Mouse (Mus musculus) hematopoietic multipotent progenitor cell, adult 10-12 weeks (in vitro differentiated cells): ENCODE measurements around the gene Kcne1. TPM values are rescaled to one million over a fixed set of nuclear protein-coding genes. Genes with fewer than 3 reads are reported as not detected.

Experiments used
- polyA plus RNA-seq: library from polyadenylated mRNA; stranded (reverse); fragments of >175 nt; gene quantifications from 2 replicates; pipeline ENCODE4 v1.2.3, GENCODE M21; 2012; ENCODE audit warnings: low replicate concordance

The Kcne1 gene
- polyA plus RNA-seq = not detected in 2 replicates

DNA sequence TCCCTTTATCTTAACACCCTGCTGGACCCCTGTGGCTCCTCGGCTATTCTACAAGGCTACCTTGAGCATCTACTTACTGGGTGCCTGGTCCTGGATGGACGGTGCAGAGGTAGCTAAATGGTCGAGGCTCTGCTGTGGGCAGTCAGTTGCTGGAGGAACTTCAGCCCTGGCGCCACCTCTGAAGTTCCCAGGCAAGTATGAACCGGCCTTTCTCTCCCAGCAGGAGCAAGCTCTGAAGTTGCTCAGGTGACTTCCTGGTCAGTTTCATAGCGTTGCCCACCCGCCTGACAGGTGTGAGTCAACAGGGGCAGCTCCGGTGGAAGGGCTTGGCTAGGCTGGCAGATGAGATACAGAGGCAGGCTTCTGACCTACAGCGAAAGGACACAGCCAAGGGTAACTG, at the start of gene Kcne1:
Gene Kcne1 (minus strand): TSS at position 240 of the 400 bp plus-strand sequence.

GRCm38 (mm10) chr16:92321341-92321740, 37.9 kb downstream of the Kcne1 start, which contains the start of gene Fam243:
TSS of gene Fam243 (minus strand) at chr16:92321441.

DNA sequence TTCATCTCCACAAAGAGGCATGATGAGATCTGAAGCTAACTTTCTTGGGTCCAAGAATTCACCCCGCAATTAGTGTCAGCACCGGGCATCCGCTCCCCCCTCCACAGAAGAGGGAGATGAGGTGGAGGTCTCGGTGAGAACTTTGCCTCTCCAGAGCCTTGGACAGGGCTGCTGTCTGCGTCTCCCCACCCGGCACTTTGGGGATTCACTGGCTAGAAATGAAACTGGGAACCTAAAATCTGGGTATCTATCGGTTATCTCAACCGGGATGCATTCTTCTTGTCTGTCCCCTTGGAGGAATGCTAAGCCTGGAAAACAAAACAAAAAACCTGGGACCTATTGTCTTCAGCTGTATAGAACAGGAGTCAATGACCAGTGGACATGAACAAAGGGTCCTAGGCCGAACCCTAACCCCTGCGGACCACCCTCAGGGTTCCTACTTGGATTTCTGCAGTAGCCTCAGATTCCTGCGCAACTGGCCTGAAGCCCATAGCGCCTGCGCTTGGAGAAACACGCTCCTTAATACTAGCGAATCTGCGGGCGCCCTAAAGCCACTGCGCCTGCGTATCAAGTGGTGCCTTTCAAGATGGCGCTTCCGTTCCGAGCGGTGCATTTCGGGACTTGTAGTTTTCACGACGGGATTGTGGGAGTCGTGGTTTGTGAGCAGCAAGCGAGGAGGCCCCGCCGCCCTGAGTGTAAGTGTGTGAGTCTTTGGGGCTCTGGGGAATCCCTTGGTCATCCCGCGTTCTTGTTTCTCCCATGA, 58.4 kb downstream of the Kcne1 start, which contains the start of gene Smim11:
Gene Smim11 (plus strand): TSS at position 638 of the 763 bp plus-strand sequence.

Other genes with a start within 250 kb of the Kcne1 start
- not detected in 2 replicates for gene Kcne2, start 67.1 kb downstream of the Kcne1 start, polyA plus RNA-seq
- 7.1 and 9.8 TPM in 2 replicates for gene Smim11, start 58.2 kb downstream of the Kcne1 start, polyA plus RNA-seq
- gene Fam243, start 38.0 kb downstream of the Kcne1 start, polyA plus RNA-seq = not detected in 2 replicates
- gene Rcan1, start 111.4 kb upstream of the Kcne1 start, polyA plus RNA-seq = 8.0 and 9.5 TPM in 2 replicates
- gene Clic6, start 126.3 kb upstream of the Kcne1 start, polyA plus RNA-seq = not detected in 2 replicates